Mouse (Mus musculus): Measurements from ENCODE around the gene Man1c1.

Gene Man1c1

GRCm38 (mm10) chr4:134725735-134726345 is 21.8 kb upstream of the Man1c1 start:
- in situ Hi-C loops (cut with MboI, MseI), result no loop called here

GRCm38 (mm10) chr4:134724974-134725373 is 20.9 kb upstream of the Man1c1 start:
- in situ Hi-C loops (cut with MboI, MseI), result no loop called here

- in situ Hi-C loops (cut with MboI, MseI), result no loop called here
Observed at GRCm38 (mm10) chr4:134723251-134723650, 19.2 kb upstream of the Man1c1 start.

- in situ Hi-C loops (cut with MboI, MseI), result no loop called here
Observed at GRCm38 (mm10) chr4:134721076-134721475, 17.0 kb upstream of the Man1c1 start.

GRCm38 (mm10) chr4:134720371-134720770 is 16.3 kb upstream of the Man1c1 start:
- in situ Hi-C loops (cut with MboI, MseI), result no loop called here

GRCm38 (mm10) chr4:134719489-134719888 is 15.4 kb upstream of the Man1c1 start:
- in situ Hi-C loops (cut with MboI, MseI), result loop anchor here in 1 of 2 experiments (10.0 kb wide), 1 partner anchor 465 kb away; the partner anchor contains the start of gene Grrp1

- in situ Hi-C loops (cut with MboI, MseI), result loop anchor here (5.0 to 10.0 kb wide), 2 partner anchors 172 to 459 kb away; partner anchors contain the start of gene Grrp1 (in 1 of the 2)
Observed at GRCm38 (mm10) chr4:134713937-134714336, 9.8 kb upstream of the Man1c1 start.

- in situ Hi-C loops (cut with MboI, MseI), result no loop called here
Observed at GRCm38 (mm10) chr4:134705311-134705710, 1.2 kb upstream of the Man1c1 start.

GRCm38 (mm10) chr4:134704590-134704989 is 500 bp upstream of the Man1c1 start:
- in situ Hi-C loops (cut with MboI, MseI), result no loop called here

GRCm38 (mm10) chr4:134702981-134703834 is 882 bp downstream of the Man1c1 start:
- in situ Hi-C loops (cut with MboI, MseI), result no loop called here

- in situ Hi-C loops (cut with MboI, MseI), result no loop called here
Observed at GRCm38 (mm10) chr4:134701934-134702333, 2.2 kb downstream of the Man1c1 start.

- in situ Hi-C loops (cut with MboI, MseI), result no loop called here
Observed at GRCm38 (mm10) chr4:134700911-134701310, 3.2 kb downstream of the Man1c1 start.

GRCm38 (mm10) chr4:134693202-134693940 is 10.7 kb downstream of the Man1c1 start:
- in situ Hi-C loops (cut with MboI, MseI), result no loop called here

- in situ Hi-C loops (cut with MboI, MseI), result no loop called here
Observed at GRCm38 (mm10) chr4:134692388-134692787, 11.7 kb downstream of the Man1c1 start.

- in situ Hi-C loops (cut with MboI, MseI), result no loop called here
Observed at GRCm38 (mm10) chr4:134686022-134686661, 17.9 kb downstream of the Man1c1 start.

- in situ Hi-C loops (cut with MboI, MseI), result no loop called here
Observed at GRCm38 (mm10) chr4:134684637-134685338, 19.3 kb downstream of the Man1c1 start.

- in situ Hi-C loops (cut with MboI, MseI), result no loop called here
Observed at GRCm38 (mm10) chr4:134683892-134684291, 20.2 kb downstream of the Man1c1 start.

- in situ Hi-C loops (cut with MboI, MseI), result no loop called here
Observed at GRCm38 (mm10) chr4:134683008-134683407, 21.1 kb downstream of the Man1c1 start.

- in situ Hi-C loops (cut with MboI, MseI), result no loop called here
Observed at GRCm38 (mm10) chr4:134682423-134682822, 21.7 kb downstream of the Man1c1 start.

GRCm38 (mm10) chr4:134681819-134682218 is 22.3 kb downstream of the Man1c1 start:
- in situ Hi-C loops (cut with MboI, MseI), result no loop called here
